Mouse (Mus musculus) MEL (cell line): ENCODE measurements around the gene Zbp1. TPM values are rescaled to one million over a fixed set of nuclear protein-coding genes. Genes with fewer than 3 reads are reported as not detected.

Experiments used
- DNase-seq: peaks from one replicate; pipeline ENCODE4 v3.0.0; 2011; ENCODE audit warnings: low read depth, low spot score
- H3K27ac ChIP-seq: 2 replicates; pipeline ENCODE4 v1.5.1; 2012; ENCODE audit warnings: low read depth, mild to moderate bottlenecking, control low read depth, low read length, moderate library complexity; ENCODE audit not compliant: control insufficient read depth
- H3K27me3 ChIP-seq, 2 experiments: fragments of 150-350 bp in 1 of 2; sonication (generic) in 1 of 2; 2 replicates each; pipeline ENCODE4 v1.6.1; 2012; ENCODE audit warnings: low read length in 2 of 2, mild to moderate bottlenecking in 2 of 2, improper control_type of control experiment in 1 of 2, moderate library complexity in 1 of 2; ENCODE audit not compliant: insufficient read depth in 2 of 2, control insufficient read depth in 1 of 2
- H3K36me3 ChIP-seq, 2 experiments: 2 replicates each; pipeline ENCODE4 v1.6.1; 2012 to 2014; ENCODE audit warnings: low read length in 2 of 2, improper control_type of control experiment in 1 of 2, inconsistent platforms in 1 of 2, mild to moderate bottlenecking in 1 of 2; ENCODE audit not compliant: insufficient read depth in 2 of 2, control insufficient read depth in 1 of 2
- H3K4me1 ChIP-seq, 2 experiments: fragments of 150-350 bp in 1 of 2; sonication (generic) in 1 of 2; 2 replicates each; pipeline ENCODE4 v1.6.1; 2012; ENCODE audit warnings: low read length in 2 of 2, improper control_type of control experiment in 1 of 2, mild to moderate bottlenecking in 1 of 2; ENCODE audit not compliant: insufficient read depth in 2 of 2, control insufficient read depth in 1 of 2
- H3K4me3 ChIP-seq, 2 experiments: fragments of 150-350 bp in 1 of 2; sonication (generic) in 1 of 2; 2 replicates each; pipeline ENCODE4 v1.5.1; 2012; ENCODE audit warnings: low read depth in 2 of 2, low read length in 2 of 2, mild to moderate bottlenecking in 2 of 2, moderate library complexity in 2 of 2, control low read depth in 1 of 2, improper control_type of control experiment in 1 of 2; ENCODE audit not compliant: control insufficient read depth in 1 of 2, insufficient read depth in 1 of 2
- H3K79me2 ChIP-seq: 2 replicates; pipeline ENCODE4 v1.6.1; 2012; ENCODE audit warnings: mild to moderate bottlenecking, low read length, moderate library complexity; ENCODE audit not compliant: control insufficient read depth, poor library complexity, insufficient read depth
- H3K9ac ChIP-seq: 2 replicates; pipeline ENCODE4 v1.6.1; 2012; ENCODE audit warnings: low read depth, mild to moderate bottlenecking, control low read depth, low read length, moderate library complexity; ENCODE audit not compliant: control insufficient read depth, poor library complexity, severe bottlenecking
- H3K9me3 ChIP-seq: fragments of 150-350 bp; sonication (generic); replicated peaks from 2 replicates; pipeline ENCODE4 v1.6.1; 2012; ENCODE audit warnings: mild to moderate bottlenecking, low read length, improper control_type of control experiment, moderate library complexity; ENCODE audit not compliant: insufficient read depth
- CHD1 ChIP-seq: IDR thresholded peaks from 2 replicates; pipeline ENCODE4 v1.6.1; 2012; ENCODE audit warnings: low read depth, mild to moderate bottlenecking, inconsistent platforms, low read length, improper control_type of control experiment
- CTCF ChIP-seq, 3 experiments: IDR thresholded peaks in 2 of 3; conservative IDR thresholded peaks in 1 of 3; 2 replicates each; pipeline ENCODE4 v1.5.1; 2011 to 2012; ENCODE audit warnings: low read length in 3 of 3, low read depth in 2 of 3, mild to moderate bottlenecking in 2 of 3, improper control_type of control experiment in 1 of 3, inconsistent platforms in 1 of 3, mixed read lengths in 1 of 3, moderate library complexity in 1 of 3; ENCODE audit not compliant: control insufficient read depth in 1 of 3, insufficient read depth in 1 of 3, poor library complexity in 1 of 3, severe bottlenecking in 1 of 3
- E2F4 ChIP-seq: IDR thresholded peaks from 2 replicates; pipeline ENCODE4 v1.6.1; 2011; ENCODE audit warnings: low read depth, low read length, improper control_type of control experiment, borderline replicate concordance
- ELF1 ChIP-seq: IDR thresholded peaks from 2 replicates; pipeline ENCODE4 v1.6.1; 2014; ENCODE audit warnings: low read depth, mild to moderate bottlenecking, inconsistent platforms, low read length, improper control_type of control experiment, moderate library complexity
- EP300 ChIP-seq, 2 experiments: IDR thresholded peaks; 2 replicates each; pipeline ENCODE4 v1.6.1; 2011; ENCODE audit warnings: improper control_type of control experiment in 2 of 2, low read length in 2 of 2, low read depth in 1 of 2, mild to moderate bottlenecking in 1 of 2
- GABPA ChIP-seq: IDR thresholded peaks from 2 replicates; pipeline ENCODE4 v1.6.1; 2012; ENCODE audit warnings: low read depth, mild to moderate bottlenecking, inconsistent platforms, low read length, improper control_type of control experiment, moderate library complexity
- GATA1 ChIP-seq: IDR thresholded peaks from 2 replicates; pipeline ENCODE4 v1.6.1; 2011; ENCODE audit warnings: low read depth, low read length, improper control_type of control experiment
- MAFK ChIP-seq: IDR thresholded peaks from 2 replicates; pipeline ENCODE4 v1.6.1; 2011; ENCODE audit warnings: low read depth, mild to moderate bottlenecking, low read length, improper control_type of control experiment, borderline replicate concordance
- MAZ ChIP-seq: IDR thresholded peaks from 2 replicates; pipeline ENCODE4 v1.6.1; 2012; ENCODE audit warnings: low read depth, mild to moderate bottlenecking, inconsistent platforms, low read length, improper control_type of control experiment
- MXI1 ChIP-seq: IDR thresholded peaks from 2 replicates; pipeline ENCODE4 v1.6.1; 2011; ENCODE audit warnings: mild to moderate bottlenecking, low read depth, low read length, improper control_type of control experiment
- MYB ChIP-seq: IDR thresholded peaks from 2 replicates; pipeline ENCODE4 v1.6.1; 2011; ENCODE audit warnings: mild to moderate bottlenecking, low read depth, low read length, improper control_type of control experiment
- NRF1 ChIP-seq: IDR thresholded peaks from 2 replicates; pipeline ENCODE4 v1.6.1; 2014; ENCODE audit warnings: low read depth, mild to moderate bottlenecking, inconsistent platforms, low read length, improper control_type of control experiment, moderate library complexity; ENCODE audit not compliant: poor library complexity, insufficient read depth, severe bottlenecking
- POLR2A ChIP-seq, 2 experiments: IDR thresholded peaks; 2 replicates each; pipeline ENCODE4 v1.6.1; 2011 to 2012; ENCODE audit warnings: low read length in 2 of 2, mild to moderate bottlenecking in 2 of 2, control low read depth in 1 of 2, improper control_type of control experiment in 1 of 2, low read depth in 1 of 2, moderate library complexity in 1 of 2; ENCODE audit not compliant: control insufficient read depth in 1 of 2, insufficient read depth in 1 of 2, poor library complexity in 1 of 2
- POLR2AphosphoS2 ChIP-seq: IDR thresholded peaks from 2 replicates; pipeline ENCODE4 v1.6.1; 2011; ENCODE audit warnings: low read length, improper control_type of control experiment
- RAD21 ChIP-seq: IDR thresholded peaks from 2 replicates; pipeline ENCODE4 v1.6.1; 2011; ENCODE audit warnings: mild to moderate bottlenecking, low read depth, low read length, improper control_type of control experiment
- SIN3A ChIP-seq: IDR thresholded peaks from 2 replicates; pipeline ENCODE4 v1.6.1; 2012; ENCODE audit warnings: low read length, improper control_type of control experiment, inconsistent platforms
- TBP ChIP-seq: IDR thresholded peaks from 2 replicates; pipeline ENCODE4 v1.8.0; 2011; ENCODE audit warnings: low read depth, low read length, improper control_type of control experiment
- USF2 ChIP-seq, 2 experiments: IDR thresholded peaks; 2 replicates each; pipeline ENCODE4 v1.6.1; 2011 to 2012; ENCODE audit warnings: improper control_type of control experiment in 2 of 2, low read length in 2 of 2, borderline replicate concordance in 1 of 2, inconsistent platforms in 1 of 2, low read depth in 1 of 2, mild to moderate bottlenecking in 1 of 2; ENCODE audit not compliant: insufficient read depth in 1 of 2
- ZC3H11A ChIP-seq: IDR thresholded peaks from 2 replicates; pipeline ENCODE4 v1.6.1; 2012; ENCODE audit warnings: low read depth, mild to moderate bottlenecking, inconsistent platforms, low read length, improper control_type of control experiment
- ZNF384 ChIP-seq: IDR thresholded peaks from 2 replicates; pipeline ENCODE4 v1.6.1; 2012; ENCODE audit warnings: low read depth, mild to moderate bottlenecking, inconsistent platforms, low read length, improper control_type of control experiment
- polyA plus RNA-seq, 2 experiments: library from polyadenylated mRNA; stranded (reverse) in 1 of 2; unstranded in 1 of 2; fragments of >175 nt in 1 of 2; fragments of >200 nt in 1 of 2; gene quantifications; 2 replicates each; pipeline versions ENCODE4 v1.2.1 to v1.2.4; 2012; ENCODE audit warnings: low replicate concordance in 2 of 2, low read depth in 1 of 2; ENCODE audit not compliant: insufficient read length in 2 of 2, insufficient read depth in 1 of 2, missing spikeins in 1 of 2
- total RNA-seq: library from RNA; depleted of rRNA; stranded (reverse); fragments of 300-350 nt; gene quantifications from 2 replicates; pipeline ENCODE4 v1.2.3, GENCODE M21; 2012

Zbp1 gene
- total and polyA plus RNA-seq, 3 experiments, result not detected

DNA sequence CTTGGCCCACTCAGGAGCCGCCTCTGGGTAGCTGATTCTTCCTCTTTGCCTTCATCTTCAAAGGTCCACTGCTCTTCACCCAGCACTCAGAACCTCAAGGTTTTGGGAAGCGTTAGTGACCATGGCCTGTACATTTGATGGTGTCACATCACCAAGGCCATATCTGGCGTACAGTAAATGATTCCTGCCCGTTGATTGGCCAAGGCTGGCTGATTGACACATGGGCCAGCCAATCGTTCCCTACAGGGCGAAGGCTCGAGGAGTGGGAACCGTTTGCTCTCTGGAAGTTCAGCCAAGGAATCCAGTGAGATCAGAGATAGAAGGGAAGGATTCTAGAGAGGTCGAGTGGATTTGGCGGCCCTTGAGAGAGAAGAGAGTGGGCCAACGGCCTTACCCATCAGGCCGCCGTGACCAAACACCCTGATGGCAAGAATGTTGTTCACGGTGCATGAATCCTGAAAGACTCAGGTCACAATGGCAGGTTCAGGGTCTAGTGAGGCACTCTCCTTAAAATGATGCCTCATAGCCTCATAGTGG, 13.1 kb downstream of the Zbp1 start:
- H3K4me1 ChIP-seq, result no peaks in the 10 kb centered on the region
- no peak overlapping the region for H3K4me3 ChIP-seq
- DNase-seq, result no peak
- no peak overlapping the region for H3K9ac ChIP-seq
- H3K27me3 ChIP-seq, result no peaks in the 10 kb centered on the region
- H3K9me3 ChIP-seq, result no peaks in the 10 kb centered on the region
- H3K27ac ChIP-seq, result no peak overlapping the region
- H3K79me2 ChIP-seq, result no peaks in the 10 kb centered on the region
- TF ChIP-seq CTCF (IDR thresholded peaks at IDR 0.05 in 2 of 3, conservative IDR thresholded peaks at IDR 0.05 in 1 of 3; ENCODE audit: control insufficient read depth in 1 of 3, insufficient read depth in 1 of 3, low read depth in 2 of 3, low read length in 3 of 3, poor library complexity in 1 of 3, severe bottlenecking in 1 of 3) (no peak), SIN3A (no peak), POLR2AphosphoS2 (no peak), TBP (no peak), ZC3H11A (no peak), POLR2A (IDR thresholded peaks at IDR 0.05; ENCODE audit: control insufficient read depth in 1 of 2, insufficient read depth in 1 of 2, low read depth in 1 of 2, low read length in 2 of 2, poor library complexity in 1 of 2) (no peak), GABPA (no peak), E2F4 (no peak), MAFK (no peak), MAZ (no peak), EP300 (IDR thresholded peaks at IDR 0.05; ENCODE audit: low read depth in 1 of 2, low read length in 2 of 2) (no peak), USF2 (IDR thresholded peaks at IDR 0.05; ENCODE audit: borderline replicate concordance in 1 of 2, insufficient read depth in 1 of 2, low read depth in 1 of 2, low read length in 2 of 2) (no peak), CHD1 (no peak)
- H3K36me3 ChIP-seq, result no peaks in the 10 kb centered on the region

DNA sequence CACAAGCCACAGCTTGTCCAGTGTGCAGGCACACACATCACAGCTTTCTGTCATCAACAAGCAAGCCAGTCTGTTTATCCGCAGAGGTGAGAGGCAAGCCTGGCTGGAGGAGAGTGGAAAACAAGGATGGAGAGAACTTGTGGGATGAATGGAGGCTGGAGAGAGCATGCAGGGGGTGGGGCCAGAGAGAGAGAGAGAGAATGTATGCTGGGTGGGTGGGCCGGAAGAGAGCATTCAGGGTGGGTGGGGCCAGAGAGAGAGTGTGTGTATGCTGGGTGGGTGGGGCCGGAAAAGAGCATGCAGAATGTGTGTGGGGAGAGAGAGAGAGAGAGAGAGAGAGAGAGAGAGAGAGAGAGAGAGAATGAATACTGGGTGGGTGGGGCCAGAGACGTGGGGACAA, 14.1 kb downstream of the Zbp1 start:
- H3K79me2 ChIP-seq, result no peaks in the 10 kb centered on the region
- H3K4me1 ChIP-seq, result no peaks in the 10 kb centered on the region
- no peaks in the 10 kb centered on the region for H3K9me3 ChIP-seq
- no peak overlapping the region for H3K9ac ChIP-seq
- DNase-seq, result no peak
- H3K4me3 ChIP-seq, result no peak overlapping the region
- H3K27me3 ChIP-seq, result no peaks in the 10 kb centered on the region
- H3K36me3 ChIP-seq, result no peaks in the 10 kb centered on the region
- no peak for TF ChIP-seq CHD1
- TF ChIP-seq GATA1, result no peak
- TF ChIP-seq MXI1, result no peak
- TF ChIP-seq ZNF384, result no peak
- TF ChIP-seq ELF1, result no peak
- no peak for TF ChIP-seq MAFK
- TF ChIP-seq POLR2A (IDR thresholded peaks at IDR 0.05; ENCODE audit: control insufficient read depth in 1 of 2, insufficient read depth in 1 of 2, low read depth in 1 of 2, low read length in 2 of 2, poor library complexity in 1 of 2), result no peak
- TF ChIP-seq POLR2AphosphoS2, result no peak
- no peak for TF ChIP-seq SIN3A
- TF ChIP-seq RAD21, result no peak
- no peak for TF ChIP-seq CTCF (IDR thresholded peaks at IDR 0.05 in 2 of 3, conservative IDR thresholded peaks at IDR 0.05 in 1 of 3; ENCODE audit: control insufficient read depth in 1 of 3, insufficient read depth in 1 of 3, low read depth in 2 of 3, low read length in 3 of 3, poor library complexity in 1 of 3, severe bottlenecking in 1 of 3)
- TF ChIP-seq MYB, result no peak
- TF ChIP-seq NRF1, result no peak
- no peak for TF ChIP-seq GABPA
- H3K27ac ChIP-seq, result no peak overlapping the region
